Mouse (Mus musculus) CH12.LX (cell line): Measurements from ENCODE around the gene Rpl41. TPM values are rescaled to one million over a fixed set of nuclear protein-coding genes. Genes with fewer than 3 reads are reported as not detected.

Experiments used
- DNase-seq: peaks from one replicate; pipeline ENCODE4 v3.0.0-alpha.2; 2013; ENCODE audit errors: extremely low read depth
- H3K27ac ChIP-seq: 2 replicates; pipeline ENCODE4 v1.5.1; 2012; ENCODE audit warnings: low read depth, mild to moderate bottlenecking, control low read depth, moderate library complexity; ENCODE audit not compliant: insufficient read depth
- H3K27me3 ChIP-seq: replicated peaks from 2 replicates; pipeline ENCODE3; 2012; ENCODE audit warnings: inconsistent platforms
- H3K36me3 ChIP-seq, 2 experiments: replicated peaks in 1 of 2; 2 replicates each; pipeline versions ENCODE3 to v1.6.1; 2012; ENCODE audit warnings: inconsistent platforms in 1 of 2, low read length in 1 of 2, mild to moderate bottlenecking in 1 of 2, mixed read lengths in 1 of 2, moderate library complexity in 1 of 2; ENCODE audit not compliant: control insufficient read depth in 1 of 2, insufficient read depth in 1 of 2
- H3K4me1 ChIP-seq, 2 experiments: 2 replicates each; pipeline ENCODE4 v1.6.1; 2012; ENCODE audit warnings: inconsistent platforms in 1 of 2, moderate library complexity in 1 of 2; ENCODE audit not compliant: insufficient read depth in 2 of 2, control insufficient read depth in 1 of 2
- H3K4me2 ChIP-seq: 2 replicates; pipeline ENCODE4 v1.6.1; 2012; ENCODE audit warnings: low read depth, mild to moderate bottlenecking, control low read depth; ENCODE audit not compliant: poor library complexity, insufficient read depth, severe bottlenecking
- H3K4me3 ChIP-seq, 3 experiments: fragments of 150-350 bp in 1 of 3; sonication (generic) in 1 of 3; replicated peaks in 1 of 3; 2 replicates each; pipeline versions ENCODE3 to v1.5.1; 2011 to 2012; ENCODE audit warnings: low read depth in 2 of 3, low read length in 2 of 3, mild to moderate bottlenecking in 2 of 3, moderate library complexity in 2 of 3, control low read depth in 1 of 3, improper control_type of control experiment in 1 of 3, inconsistent platforms in 1 of 3, mixed read lengths in 1 of 3; ENCODE audit not compliant: poor library complexity in 1 of 3
- H3K79me2 ChIP-seq: replicated peaks from 2 replicates; pipeline ENCODE4 v1.6.1; 2012; ENCODE audit warnings: mild to moderate bottlenecking, moderate library complexity; ENCODE audit not compliant: control insufficient read depth, poor library complexity, insufficient read depth, severe bottlenecking; ENCODE audit errors: extremely low read depth
- H3K9ac ChIP-seq: 2 replicates; pipeline ENCODE4 v1.6.1; 2012; ENCODE audit warnings: low read depth, mild to moderate bottlenecking, control low read depth, moderate library complexity; ENCODE audit not compliant: insufficient read depth
- H3K9me3 ChIP-seq: replicated peaks from 2 replicates; pipeline ENCODE3; 2012; ENCODE audit warnings: low read length, inconsistent platforms, mixed read lengths
- BHLHE40 ChIP-seq: IDR thresholded peaks from 2 replicates; pipeline ENCODE4 v1.6.1; 2011; ENCODE audit warnings: mild to moderate bottlenecking, low read depth, low read length, improper control_type of control experiment
- CHD1 ChIP-seq: IDR thresholded peaks from 2 replicates; pipeline ENCODE4 v1.6.1; 2012; ENCODE audit warnings: low read depth, low read length, improper control_type of control experiment, inconsistent platforms
- CTCF ChIP-seq, 2 experiments: IDR thresholded peaks in 1 of 2; conservative IDR thresholded peaks in 1 of 2; 2 replicates each; pipeline ENCODE4 v1.5.1; 2011 to 2012; ENCODE audit warnings: low read depth in 2 of 2, low read length in 2 of 2, improper control_type of control experiment in 1 of 2, inconsistent platforms in 1 of 2, mild to moderate bottlenecking in 1 of 2, moderate library complexity in 1 of 2
- E2F4 ChIP-seq: IDR thresholded peaks from 2 replicates; pipeline ENCODE4 v1.6.1; 2011; ENCODE audit warnings: low read depth, low read length, improper control_type of control experiment; ENCODE audit not compliant: insufficient replicate concordance
- ELF1 ChIP-seq: IDR thresholded peaks from 2 replicates; pipeline ENCODE4 v1.6.1; 2014; ENCODE audit warnings: low read depth, mild to moderate bottlenecking, inconsistent platforms, low read length, improper control_type of control experiment
- EP300 ChIP-seq: IDR thresholded peaks from 2 replicates; pipeline ENCODE4 v1.6.1; 2011; ENCODE audit warnings: low read length, improper control_type of control experiment
- ETS1 ChIP-seq: conservative IDR thresholded peaks from 2 replicates; pipeline ENCODE4 v1.6.1; 2012; ENCODE audit warnings: low read depth, mild to moderate bottlenecking, inconsistent platforms, low read length, improper control_type of control experiment, moderate library complexity
- GABPA ChIP-seq: IDR thresholded peaks from 2 replicates; pipeline ENCODE4 v1.6.1; 2012; ENCODE audit warnings: low read depth, low read length, improper control_type of control experiment, inconsistent platforms; ENCODE audit not compliant: insufficient replicate concordance
- HCFC1 ChIP-seq: IDR thresholded peaks from 2 replicates; pipeline ENCODE4 v1.6.1; 2012; ENCODE audit warnings: low read depth, mild to moderate bottlenecking, inconsistent platforms, low read length, improper control_type of control experiment
- IRF4 ChIP-seq: IDR thresholded peaks from 2 replicates; pipeline ENCODE4 v1.6.1; 2014; ENCODE audit warnings: low read depth, mild to moderate bottlenecking, inconsistent platforms, low read length, improper control_type of control experiment
- KAT2A ChIP-seq: IDR thresholded peaks from 2 replicates; pipeline ENCODE4 v1.6.1; 2012; ENCODE audit warnings: low read length, improper control_type of control experiment, inconsistent platforms; ENCODE audit not compliant: insufficient replicate concordance
- MEF2A ChIP-seq: IDR thresholded peaks from 2 replicates; pipeline ENCODE4 v1.6.1; 2014; ENCODE audit warnings: low read depth, mild to moderate bottlenecking, inconsistent platforms, low read length, improper control_type of control experiment, borderline replicate concordance
- MYC ChIP-seq: IDR thresholded peaks from 2 replicates; pipeline ENCODE4 v1.6.1; 2011; ENCODE audit warnings: low read depth, mild to moderate bottlenecking, improper control_type of control experiment, low read length
- NELFE ChIP-seq: IDR thresholded peaks from 2 replicates; pipeline ENCODE4 v1.6.1; 2011; ENCODE audit warnings: low read depth, low read length, improper control_type of control experiment
- NRF1 ChIP-seq: IDR thresholded peaks from 2 replicates; pipeline ENCODE4 v1.6.1; 2014; ENCODE audit warnings: low read depth, mild to moderate bottlenecking, inconsistent platforms, low read length, improper control_type of control experiment, moderate library complexity
- PAX5 ChIP-seq: IDR thresholded peaks from 2 replicates; pipeline ENCODE4 v1.6.1; 2012; ENCODE audit warnings: low read length, inconsistent platforms, mixed read lengths
- POLR2A ChIP-seq: IDR thresholded peaks from 2 replicates; pipeline ENCODE4 v1.6.1; 2011; ENCODE audit warnings: low read depth, mild to moderate bottlenecking, improper control_type of control experiment, low read length
- POLR2AphosphoS2 ChIP-seq: IDR thresholded peaks from 2 replicates; pipeline ENCODE4 v1.6.1; 2011; ENCODE audit warnings: low read depth, low read length, improper control_type of control experiment
- SIN3A ChIP-seq: IDR thresholded peaks from 2 replicates; pipeline ENCODE4 v1.6.1; 2012; ENCODE audit warnings: low read length, improper control_type of control experiment, inconsistent platforms
- SMC3 ChIP-seq: IDR thresholded peaks from 2 replicates; pipeline ENCODE4 v1.6.1; 2011; ENCODE audit warnings: low read depth, low read length, improper control_type of control experiment
- TBP ChIP-seq: conservative IDR thresholded peaks from 2 replicates; pipeline ENCODE4 v1.6.1; 2011; ENCODE audit warnings: low read depth, low read length, improper control_type of control experiment
- TCF12 ChIP-seq: IDR thresholded peaks from 2 replicates; pipeline ENCODE4 v1.6.1; 2014; ENCODE audit warnings: low read depth, mild to moderate bottlenecking, inconsistent platforms, low read length, improper control_type of control experiment
- UBTF ChIP-seq: IDR thresholded peaks from 2 replicates; pipeline ENCODE4 v1.6.1; 2012; ENCODE audit warnings: low read depth, mild to moderate bottlenecking, inconsistent platforms, low read length, improper control_type of control experiment, moderate library complexity
- USF1 ChIP-seq: IDR thresholded peaks from 2 replicates; pipeline ENCODE4 v1.6.1; 2014; ENCODE audit warnings: low read depth, mild to moderate bottlenecking, inconsistent platforms, low read length, improper control_type of control experiment
- USF2 ChIP-seq: conservative IDR thresholded peaks from 2 replicates; pipeline ENCODE4 v1.6.1; 2011; ENCODE audit warnings: low read depth, low read length, improper control_type of control experiment
- ZC3H11A ChIP-seq: IDR thresholded peaks from 2 replicates; pipeline ENCODE4 v1.6.1; 2012; ENCODE audit warnings: low read depth, mild to moderate bottlenecking, inconsistent platforms, low read length, improper control_type of control experiment
- ZMIZ1 ChIP-seq: IDR thresholded peaks from 2 replicates; pipeline ENCODE4 v1.6.1; 2012; ENCODE audit warnings: low read depth, mild to moderate bottlenecking, inconsistent platforms, low read length, improper control_type of control experiment
- ZNF384 ChIP-seq: IDR thresholded peaks from 2 replicates; pipeline ENCODE4 v1.6.1; 2012; ENCODE audit warnings: low read depth, low read length, improper control_type of control experiment, inconsistent platforms
- dilution Hi-C: fragments of 300-500 bp; cut with MboI; formaldehyde crosslinking; loops from 2 replicates; pipeline ENCODE4 v1.14.3; 2020; ENCODE audit warnings: low sequenced_read_pairs; ENCODE audit not compliant: extremely low pct_unique_long_range_greater_than_20kb, extremely low pct_ligation_motif_present
- in situ Hi-C: fragments of 300-500 bp; cut with MboI; formaldehyde crosslinking; loops from 3 replicates; pipeline ENCODE4 v1.14.3; 2019; ENCODE audit warnings: low sequenced_read_pairs, low pct_ligation_motif_present, low pct_unique_long_range_greater_than_20kb, mixed read lengths
- polyA plus RNA-seq: library from polyadenylated mRNA; unstranded; fragments of >175 nt; gene quantifications from 2 replicates; pipeline ENCODE4 v1.2.1, GENCODE M21; 2012; ENCODE audit warnings: low read depth; ENCODE audit not compliant: insufficient read length
- total RNA-seq, 2 experiments: library from RNA; depleted of rRNA; stranded (reverse); fragments of 300-350 nt in 1 of 2; fragments of >200 nt in 1 of 2; gene quantifications; 2 replicates each; pipeline ENCODE4 v1.2.3; 2012 to 2014

The Rpl41 gene
- total and polyA plus RNA-seq, 3 experiments = 2,709 to 8,549 (median 8,065) TPM

GRCm38 (mm10) chr10:128546361-128546760, 2.7 kb downstream of the Rpl41 start (continued):
- TF ChIP-seq POLR2AphosphoS2 (no peak), ZNF384 (no peak), CHD1 (peak; percentile 39; the same call in 1 of the 2 replicates), GABPA (no peak), USF1 (peak; percentile 70), ZC3H11A (0 out of 2 replicates have a peak, but pooled peaks have one; percentile 9), MYC (peak; percentile 100), ZMIZ1 (no peak), TCF12 (0 out of 2 replicates have a peak, but pooled peaks have one; percentile 38), MEF2A (0 out of 2 replicates have a peak, but pooled peaks have one; percentile 19), HCFC1 (peak; percentile 54), BHLHE40 (peak; percentile 56), POLR2A (peak; percentile 44; the same call in 1 of the 2 replicates), ETS1 (0 out of 2 replicates have a peak, but pooled peaks have one; percentile 21), IRF4 (peak; percentile 66; the same call in 1 of the 2 replicates), PAX5 (no peak), ELF1 (peak; percentile 63; the same call in 1 of the 2 replicates)

DNA sequence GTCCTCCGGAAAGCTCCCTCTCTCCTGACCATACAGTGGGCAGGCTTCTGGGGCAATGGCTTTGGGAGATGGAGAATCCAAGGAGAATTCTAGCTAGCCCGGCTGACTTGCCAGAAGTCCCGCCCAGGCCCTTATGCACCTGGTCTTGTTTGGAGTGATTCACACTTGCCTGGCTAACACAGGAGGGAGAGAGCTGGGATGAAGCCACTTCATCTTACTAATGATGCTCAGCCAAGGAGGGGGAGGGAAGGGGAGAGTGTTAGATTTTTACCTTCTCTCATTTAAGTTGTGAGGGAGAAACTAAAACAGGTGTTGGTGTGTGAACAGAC, 3.6 kb downstream of the Rpl41 start:
- H3K27ac ChIP-seq = no peak overlapping the region
- dilution Hi-C loops (no loop called here), in situ Hi-C loops (no loop called here)
- peaks cover 18% of the 10 kb centered on the region for H3K79me2 ChIP-seq
- 0 out of 2 replicates have a peak overlapping the region, but pooled peaks have one; percentile 87 for H3K9ac ChIP-seq
- H3K4me3 ChIP-seq = no peak overlapping the region
- no peaks in the 10 kb centered on the region for H3K27me3 ChIP-seq
- H3K4me1 ChIP-seq = peaks cover 13 to 39% of the 10 kb centered on the region in 2 experiments
- peaks cover 38 to 53% of the 10 kb centered on the region in 2 experiments for H3K36me3 ChIP-seq
- H3K4me2 ChIP-seq = no peak overlapping the region
- DNase-seq = no peak
- no peak for TF ChIP-seq UBTF
- no peak for TF ChIP-seq TBP
- no peak for TF ChIP-seq KAT2A
- no peak for TF ChIP-seq E2F4
- no peak for TF ChIP-seq SIN3A
- no peak for TF ChIP-seq HCFC1
- TF ChIP-seq CTCF (conservative IDR thresholded peaks at IDR 0.05 in 1 of 2, IDR thresholded peaks at IDR 0.05 in 1 of 2; ENCODE audit: low read depth in 2 of 2, low read length in 2 of 2) = no peak
- no peak for TF ChIP-seq USF2
- TF ChIP-seq IRF4 = no peak
- no peak for TF ChIP-seq NRF1
- TF ChIP-seq NELFE = no peak
- TF ChIP-seq PAX5 = no peak
- no peak for TF ChIP-seq CHD1
- no peak for TF ChIP-seq EP300
- no peak for TF ChIP-seq SMC3
- TF ChIP-seq, all 38 proteins: peak for 0
- no peaks in the 10 kb centered on the region for H3K9me3 ChIP-seq
